Mouse (Mus musculus) kidney, postnatal 10 days (tissue): Measurements from ENCODE around the gene Upf3b.
A peak's percentile ranks its signal among the peaks of the same experiment; 100 is the strongest.

Experiments used
- DNase-seq: peaks from one replicate; pipeline ENCODE4 v3.0.0; 2021; ENCODE audit warnings: mixed read lengths

Upf3b gene

DNA sequence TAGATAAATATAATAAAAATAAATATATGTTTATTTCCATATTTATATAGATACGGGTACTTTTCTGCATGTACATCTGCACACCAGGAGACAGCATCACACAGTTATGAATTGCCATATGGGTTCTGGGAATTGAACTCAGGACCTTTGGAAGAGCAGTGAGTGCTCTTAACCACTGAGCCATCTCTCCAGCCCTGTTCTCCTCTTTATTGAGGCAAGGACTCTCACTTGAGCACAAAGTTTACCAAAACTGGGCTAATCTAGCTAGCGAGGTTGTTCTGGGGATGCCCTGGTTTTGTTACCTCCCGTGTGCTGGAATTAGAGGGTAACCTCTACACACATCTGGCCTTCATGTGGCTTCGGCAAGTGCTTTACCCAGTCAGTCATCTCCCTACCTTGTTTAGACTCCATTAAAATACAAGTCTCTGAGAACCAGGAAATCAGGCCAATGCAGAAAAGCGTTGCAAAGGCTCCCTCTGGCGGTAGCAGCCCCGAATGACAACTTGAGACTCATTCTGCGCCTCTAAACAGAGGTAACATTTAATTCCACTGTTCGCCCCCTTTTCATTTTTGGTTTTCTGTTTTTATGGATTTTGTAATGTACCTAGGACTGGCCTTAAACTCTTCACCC, 35.7 kb downstream of the Upf3b start:
- DNase-seq: peak; percentile 69

DNA sequence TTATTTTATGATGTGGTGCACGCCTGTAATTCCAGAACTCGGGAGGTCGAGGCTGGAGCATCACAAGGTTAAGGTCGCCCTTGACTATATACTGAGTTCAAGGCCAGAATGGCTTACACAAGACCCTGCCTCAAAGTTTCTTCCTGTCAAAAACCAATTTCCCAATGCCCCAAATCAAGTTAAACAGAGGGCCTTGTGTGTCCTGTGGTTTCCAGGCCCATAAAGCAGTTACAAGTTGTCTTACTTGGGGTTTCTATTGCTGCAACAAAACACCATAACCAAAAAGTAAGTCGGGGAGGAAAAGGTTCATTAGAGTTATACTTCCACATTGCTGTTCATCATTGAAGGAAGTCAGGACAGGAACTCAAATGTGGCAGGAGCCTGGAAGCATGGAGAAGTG, 41.4 kb downstream of the Upf3b start:
- DNase-seq: no peak

GRCm38 (mm10) chrX:37067299-37067698, 42.8 kb downstream of the Upf3b start:
- no peak for DNase-seq

DNA sequence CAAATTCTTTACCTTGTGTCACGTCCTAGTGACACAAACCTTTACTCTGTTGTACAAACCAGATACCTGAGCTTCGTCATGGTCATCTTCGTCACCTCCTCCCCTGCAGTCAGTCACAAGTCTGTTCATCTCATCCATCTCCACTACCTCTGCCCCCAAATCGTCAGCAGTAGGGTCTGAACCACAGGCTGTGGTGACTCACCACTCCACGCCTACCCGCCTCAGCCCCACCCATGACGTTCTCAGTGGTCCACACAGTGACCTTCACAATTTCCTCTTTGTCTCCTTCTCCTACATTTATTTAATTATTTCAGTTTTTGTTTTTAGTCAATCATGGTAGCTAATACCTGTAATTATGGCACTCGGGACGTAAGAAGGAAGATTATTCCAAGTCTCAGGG, 46.2 kb downstream of the Upf3b start:
- no peak for DNase-seq

DNA sequence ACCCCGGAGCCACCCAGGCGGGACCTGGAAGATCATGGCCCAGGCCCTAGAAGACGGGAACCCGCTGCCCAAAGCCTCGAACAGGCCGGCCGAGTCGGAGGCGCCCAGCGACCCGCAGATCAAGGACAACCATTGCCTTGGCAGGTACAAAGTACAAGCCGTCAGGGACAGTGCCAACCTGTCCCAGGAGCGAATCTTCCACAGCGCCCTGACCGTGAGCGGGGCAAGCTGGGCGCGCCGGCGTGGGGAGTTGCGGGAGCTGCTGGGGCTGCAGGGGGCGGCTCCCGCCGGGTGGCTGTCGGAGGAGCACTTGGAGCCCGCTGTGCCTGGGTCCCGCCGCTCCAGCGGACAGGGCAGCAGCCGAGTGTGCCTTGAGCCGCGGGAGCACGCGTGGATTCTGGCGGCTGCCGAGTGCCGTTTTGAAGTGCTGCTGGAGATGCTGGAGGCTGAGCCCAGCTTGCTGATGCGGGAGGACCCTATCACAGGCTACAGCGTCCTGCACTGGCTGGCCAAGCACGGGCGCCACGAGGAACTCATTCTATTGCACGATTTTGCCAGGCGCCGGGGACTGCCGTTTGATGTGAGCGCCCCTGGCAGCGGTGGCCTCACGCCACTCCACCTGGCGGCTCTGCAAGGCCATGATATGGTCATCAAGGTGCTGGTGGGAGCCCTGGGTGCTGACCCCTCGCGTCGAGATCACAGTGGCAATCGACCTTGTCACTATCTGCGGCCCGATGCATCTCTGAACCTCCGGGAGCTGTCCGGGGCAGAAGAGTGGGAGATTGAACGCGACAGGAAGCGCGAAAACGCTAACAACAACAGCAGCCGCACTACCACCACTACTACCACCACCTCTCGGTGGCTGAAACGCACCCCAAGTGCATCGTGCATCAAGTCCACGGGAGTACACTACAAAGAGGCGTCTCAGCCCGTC, 61.0 kb downstream of the Upf3b start:
- peak; percentile 11 for DNase-seq

- peak; percentile 10 for DNase-seq
Observed at GRCm38 (mm10) chrX:37048066-37048889, 61.8 kb downstream of the Upf3b start, which contains the start of gene Sowahd. TSS of gene Sowahd (plus strand) at chrX:37048845.

- peak; percentile 66 for DNase-seq
Observed at GRCm38 (mm10) chrX:37042726-37043125, 67.4 kb downstream of the Upf3b start.
